Mouse (Mus musculus): ENCODE data around the gene Gm5136.

Gene Gm5136

GRCm38 (mm10) chr10:108699946-108700345, at the start of gene Gm5136:
Gene Gm5136 (minus strand): TSS chr10:108700160.
- no peak for DNase-seq

GRCm38 (mm10) chr10:108743759-108744158, 43.8 kb upstream of the Gm5136 start:
- no peak for DNase-seq

GRCm38 (mm10) chr10:108733982-108734381, 34.0 kb upstream of the Gm5136 start:
- DNase-seq = peak in 1 of 2 experiments; percentile 40

GRCm38 (mm10) chr10:108728961-108729360, 29.0 kb upstream of the Gm5136 start:
- DNase-seq = peak; percentile 59 to 63

GRCm38 (mm10) chr10:108726391-108726790, 26.4 kb upstream of the Gm5136 start:
- DNase-seq = no peak

GRCm38 (mm10) chr10:108724878-108725277, 24.9 kb upstream of the Gm5136 start:
- peak; percentile 49 to 61 for DNase-seq

GRCm38 (mm10) chr10:108710514-108710913, 10.6 kb upstream of the Gm5136 start:
- no peak for DNase-seq

- no peak for DNase-seq
Observed at GRCm38 (mm10) chr10:108705658-108706057, 5.7 kb upstream of the Gm5136 start.

- DNase-seq = no peak
Observed at GRCm38 (mm10) chr10:108701361-108702128, 1.6 kb upstream of the Gm5136 start.

GRCm38 (mm10) chr10:108697062-108697461, 2.9 kb downstream of the Gm5136 start:
- DNase-seq = no peak

- DNase-seq = no peak
Observed at GRCm38 (mm10) chr10:108690954-108691353, 9.0 kb downstream of the Gm5136 start.

- no peak for DNase-seq
Observed at GRCm38 (mm10) chr10:108686696-108687095, 13.3 kb downstream of the Gm5136 start.

GRCm38 (mm10) chr10:108679675-108680390, 20.1 kb downstream of the Gm5136 start:
- peak; percentile 65 to 66 for DNase-seq

GRCm38 (mm10) chr10:108677053-108677452, 22.9 kb downstream of the Gm5136 start:
- DNase-seq = no peak

GRCm38 (mm10) chr10:108668944-108669343, 31.0 kb downstream of the Gm5136 start:
- DNase-seq = no peak

- DNase-seq = no peak
Observed at GRCm38 (mm10) chr10:108660295-108660694, 39.7 kb downstream of the Gm5136 start.

GRCm38 (mm10) chr10:108658300-108658699, 41.7 kb downstream of the Gm5136 start:
- DNase-seq = no peak

GRCm38 (mm10) chr10:108657669-108658068, 42.3 kb downstream of the Gm5136 start:
- DNase-seq = no peak

- no peak for DNase-seq
Observed at GRCm38 (mm10) chr10:108656898-108657297, 43.1 kb downstream of the Gm5136 start.

GRCm38 (mm10) chr10:108655074-108655473, 44.9 kb downstream of the Gm5136 start:
- peak; percentile 58 to 63 for DNase-seq

GRCm38 (mm10) chr10:108652831-108653230, 47.1 kb downstream of the Gm5136 start:
- DNase-seq = no peak

GRCm38 (mm10) chr10:108652066-108652465, 47.9 kb downstream of the Gm5136 start:
- DNase-seq = peak; percentile 54 to 55

- peak; percentile 63 to 73 for DNase-seq
Observed at GRCm38 (mm10) chr10:108649174-108649573, 50.8 kb downstream of the Gm5136 start.
